Mouse (Mus musculus): ENCODE data around the gene Ccdc97.

- TF ChIP-seq GATA1 (IDR thresholded peaks at IDR 0.05; ENCODE audit: low read length) (no peak), TAL1 (IDR thresholded peaks at IDR 0.05; ENCODE audit: low read length) (no peak)
These were observed 34.2 kb downstream of the Ccdc97 start for GRCm38 (mm10) chr7:25684659-25685058.

All from erythroblast, embryonic 14.5 days (primary cell).